Mouse (Mus musculus) heart, adult 11 months (tissue): Measurements from ENCODE around the gene Rab21.
A peak's percentile ranks its signal among the peaks of the same experiment; 100 is the strongest.
"Not testable (repeated sequence)": the region's sequence is repeated elsewhere in the genome, so short reads cannot be mapped to it uniquely, and the experiment has no call there.

Source experiments
- DNase-seq: peaks from one replicate; pipeline ENCODE4 v3.0.0; 2022

Rab21 gene

GRCm38 (mm10) chr10:115323295-115323694, 7.9 kb upstream of the Rab21 start:
- DNase-seq, result peak; percentile 89

- DNase-seq, result no peak
These were observed 6.1 kb upstream of the Rab21 start for GRCm38 (mm10) chr10:115321317-115322035.

GRCm38 (mm10) chr10:115318388-115318787, 3.0 kb upstream of the Rab21 start:
- not testable (repeated sequence) for DNase-seq

- DNase-seq, result no peak
These were observed 919 bp upstream of the Rab21 start for GRCm38 (mm10) chr10:115316313-115316712.

GRCm38 (mm10) chr10:115314582-115315452, 577 bp downstream of the Rab21 start:
- DNase-seq, result peak; percentile 95

- DNase-seq, result no peak
These were observed 1.2 kb downstream of the Rab21 start for GRCm38 (mm10) chr10:115314287-115314581.

- DNase-seq, result no peak
These were observed 1.6 kb downstream of the Rab21 start for GRCm38 (mm10) chr10:115313641-115314286.

- DNase-seq, result peak; percentile 96
These were observed 2.7 kb downstream of the Rab21 start for GRCm38 (mm10) chr10:115312732-115313131.

- peak; percentile 78 for DNase-seq
These were observed 3.2 kb downstream of the Rab21 start for GRCm38 (mm10) chr10:115312194-115312593.

GRCm38 (mm10) chr10:115311263-115311965, 4.0 kb downstream of the Rab21 start:
- DNase-seq, result peak; percentile 89

GRCm38 (mm10) chr10:115309191-115309590, 6.2 kb downstream of the Rab21 start:
- DNase-seq, result peak; percentile 55

GRCm38 (mm10) chr10:115307331-115307875, 8.0 kb downstream of the Rab21 start:
- peak; percentile 71 for DNase-seq

GRCm38 (mm10) chr10:115298683-115299082, 16.7 kb downstream of the Rab21 start:
- no peak for DNase-seq

GRCm38 (mm10) chr10:115297582-115297981, 17.8 kb downstream of the Rab21 start:
- DNase-seq, result peak; percentile 46

GRCm38 (mm10) chr10:115296401-115296935, 18.9 kb downstream of the Rab21 start:
- peak; percentile 46 for DNase-seq

GRCm38 (mm10) chr10:115295162-115295561, 20.2 kb downstream of the Rab21 start:
- DNase-seq, result no peak

GRCm38 (mm10) chr10:115294715-115295114, 20.7 kb downstream of the Rab21 start:
- no peak for DNase-seq

- no peak for DNase-seq
These were observed 21.4 kb downstream of the Rab21 start for GRCm38 (mm10) chr10:115293946-115294345.

- DNase-seq, result no peak
These were observed 24.7 kb downstream of the Rab21 start for GRCm38 (mm10) chr10:115290671-115291070.

GRCm38 (mm10) chr10:115288856-115289255, 26.5 kb downstream of the Rab21 start:
- no peak for DNase-seq

- no peak for DNase-seq
These were observed 31.2 kb downstream of the Rab21 start for GRCm38 (mm10) chr10:115284170-115284569.

GRCm38 (mm10) chr10:115281381-115281780, 34.0 kb downstream of the Rab21 start:
- no peak for DNase-seq
